Mouse (Mus musculus) urinary bladder, postnatal 4 days (tissue): ENCODE results near the gene Gm17617.
"Not testable (repeated sequence)": the region's sequence is repeated elsewhere in the genome, so short reads cannot be mapped to it uniquely, and the experiment has no call there.

Experiments used
- DNase-seq, 2 experiments: peaks; one replicate each; pipeline ENCODE4 v3.0.0; 2021 to 2022; ENCODE audit warnings: low spot score in 2 of 2

The Gm17617 gene

DNA sequence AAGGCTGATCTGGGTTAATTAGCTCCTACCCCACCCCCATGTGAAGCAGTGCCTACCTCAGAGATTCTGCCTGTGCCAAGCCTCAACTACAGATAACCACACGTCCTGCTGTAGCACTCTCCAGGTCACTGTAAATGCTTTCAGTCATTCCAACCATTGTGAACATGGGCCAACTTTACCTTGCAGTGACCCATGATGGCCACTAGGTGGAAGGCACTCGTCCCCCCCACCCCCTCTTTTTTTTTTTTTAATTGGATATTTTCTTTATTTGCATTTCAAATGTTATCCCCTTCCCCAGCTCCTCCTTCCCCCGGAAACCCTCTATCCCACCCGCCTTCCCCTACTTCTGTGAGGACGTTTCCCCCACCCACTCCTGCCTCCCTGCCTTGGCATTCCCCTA is 2.0 kb upstream of the Gm17617 start:
- DNase-seq: no peak

DNA sequence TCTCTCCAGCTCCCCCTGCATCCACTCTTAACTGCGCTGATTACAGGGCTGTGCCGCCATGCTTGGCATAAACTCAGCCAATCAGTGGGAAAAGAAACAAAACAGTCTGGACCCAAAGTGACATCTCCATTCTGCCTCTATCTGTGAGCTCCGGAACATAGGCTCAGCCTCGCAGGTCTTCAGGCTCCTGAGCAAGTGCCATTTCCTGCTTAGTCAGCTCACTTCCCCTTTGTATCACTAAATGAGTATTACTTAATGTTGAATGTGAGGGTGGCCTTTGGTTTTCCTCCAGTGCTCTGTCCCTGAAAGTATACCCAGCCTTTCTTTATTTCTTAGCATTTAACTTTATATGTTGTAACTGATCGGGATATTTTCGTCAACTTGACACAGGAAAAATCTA is 8.4 kb downstream of the Gm17617 start:
- DNase-seq: no peak

DNA sequence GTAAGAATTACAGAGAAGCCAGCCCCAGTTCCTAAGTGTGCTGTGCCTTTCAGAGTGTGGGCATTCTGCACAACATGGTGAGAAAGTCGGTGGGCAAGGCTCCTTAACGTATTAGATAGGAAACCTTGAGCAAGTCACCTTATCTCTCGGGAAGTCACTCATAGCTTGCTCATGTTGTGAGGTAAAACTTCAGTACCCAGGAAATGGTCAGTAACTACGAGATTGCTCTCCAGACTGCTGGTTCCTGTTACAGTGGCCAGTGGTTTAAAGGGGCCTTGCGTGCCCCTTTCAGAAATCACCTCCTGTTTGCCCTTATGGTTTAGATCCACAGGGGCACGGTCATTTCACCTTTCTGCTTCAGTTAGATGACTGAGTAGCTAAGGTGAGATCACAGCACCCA is 19.0 kb downstream of the Gm17617 start:
- DNase-seq: no peak

DNA sequence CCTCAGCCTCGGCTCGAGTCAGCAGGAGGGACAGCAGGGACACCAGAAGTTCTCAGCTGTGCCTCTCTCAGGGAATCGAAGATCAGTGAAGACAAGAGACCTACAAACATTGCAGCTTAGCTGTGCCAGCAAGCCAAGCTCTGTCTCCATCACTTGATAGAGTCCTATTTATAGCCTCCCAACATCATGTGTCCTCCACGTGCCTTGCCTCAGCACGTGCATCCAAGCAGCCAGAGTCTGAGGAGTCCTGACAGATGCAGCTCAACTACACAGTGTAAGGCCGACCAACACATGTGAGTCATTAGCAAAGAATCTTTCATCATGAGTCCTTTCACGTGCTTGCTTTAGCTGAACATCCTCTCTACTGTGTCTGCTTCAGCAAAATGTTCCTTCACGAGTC is 25.7 kb downstream of the Gm17617 start:
- no peak for DNase-seq

GRCm38 (mm10) chr13:55107116-55107515 is 26.2 kb downstream of the Gm17617 start:
- DNase-seq: no peak

- DNase-seq: no peak
Observed at GRCm38 (mm10) chr13:55105953-55106691, 27.2 kb downstream of the Gm17617 start.

GRCm38 (mm10) chr13:55105045-55105952 is 28.0 kb downstream of the Gm17617 start, which contains the start of gene Zfp346:
Zfp346 (plus strand) TSS chr13:55105311.
- DNase-seq: peak; percentile 96 to 98

DNA sequence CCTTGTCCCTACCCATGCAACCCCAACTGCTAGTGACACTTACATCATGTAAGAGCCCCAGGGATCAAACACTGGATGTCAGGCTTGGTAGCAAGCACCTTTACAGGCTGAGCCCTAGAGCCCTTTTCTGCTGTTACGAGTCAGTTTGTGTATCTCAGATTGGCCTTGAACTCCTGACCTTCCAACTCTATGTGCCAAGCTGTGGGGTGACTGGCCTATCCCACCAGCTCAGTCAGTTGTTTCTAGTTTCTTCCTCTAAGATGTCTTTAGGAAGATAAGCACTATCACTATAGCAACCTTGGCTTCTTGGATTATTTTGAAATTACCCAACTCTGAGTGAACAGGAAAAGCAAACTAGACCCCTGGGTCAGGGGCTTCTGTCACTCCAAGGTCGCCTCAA is 30.0 kb downstream of the Gm17617 start:
- DNase-seq: no peak

DNA sequence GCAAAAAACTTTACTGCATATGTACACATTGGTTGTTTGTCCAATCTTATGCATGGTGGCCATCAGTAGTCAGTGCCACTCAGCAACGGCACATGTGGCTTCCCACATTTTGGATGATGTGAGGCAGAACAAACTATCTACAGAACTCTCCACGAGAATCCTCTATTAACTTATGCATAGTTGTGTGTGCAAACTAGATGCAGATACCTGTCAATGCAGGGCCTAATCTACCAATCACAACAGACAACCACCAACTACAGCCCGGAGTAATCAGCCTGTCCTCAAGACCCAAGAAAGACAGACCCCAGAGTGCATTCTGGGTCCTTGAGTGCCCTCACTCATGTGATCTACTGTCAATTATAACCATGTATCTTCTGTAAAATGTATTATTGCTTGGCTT is 31.0 kb downstream of the Gm17617 start:
- DNase-seq: no peak

- no peak for DNase-seq
Observed at GRCm38 (mm10) chr13:55101627-55102026, 31.7 kb downstream of the Gm17617 start.

- peak; percentile 75 to 81 for DNase-seq
Observed at GRCm38 (mm10) chr13:55099726-55100478, 33.4 kb downstream of the Gm17617 start, which contains the start of gene Uimc1. Uimc1 (minus strand) TSS chr13:55100300.

- DNase-seq: no peak
Observed at GRCm38 (mm10) chr13:55099066-55099725, 34.2 kb downstream of the Gm17617 start.

GRCm38 (mm10) chr13:55097841-55098240 is 35.5 kb downstream of the Gm17617 start:
- not testable (repeated sequence) for DNase-seq

GRCm38 (mm10) chr13:55092588-55092987 is 40.8 kb downstream of the Gm17617 start:
- no peak for DNase-seq
